Mouse (Mus musculus): ENCODE measurements around the gene Reep3.
A peak's percentile ranks its signal among the peaks of the same experiment; 100 is the strongest.
"Not testable (repeated sequence)": the region's sequence is repeated elsewhere in the genome, so short reads cannot be mapped to it uniquely, and the experiment has no call there.

Reep3 gene

GRCm38 (mm10) chr10:67010521-67010920 is 86.2 kb downstream of the Reep3 start:
- DNase-seq, result no peak

GRCm38 (mm10) chr10:67004527-67005042 is 92.2 kb downstream of the Reep3 start:
- DNase-seq, result peak; percentile 14

- peak; percentile 88 for DNase-seq
Observed at GRCm38 (mm10) chr10:67003743-67004526, 92.8 kb downstream of the Reep3 start.

GRCm38 (mm10) chr10:67003009-67003742 is 93.6 kb downstream of the Reep3 start:
- peak; percentile 66 for DNase-seq

DNA sequence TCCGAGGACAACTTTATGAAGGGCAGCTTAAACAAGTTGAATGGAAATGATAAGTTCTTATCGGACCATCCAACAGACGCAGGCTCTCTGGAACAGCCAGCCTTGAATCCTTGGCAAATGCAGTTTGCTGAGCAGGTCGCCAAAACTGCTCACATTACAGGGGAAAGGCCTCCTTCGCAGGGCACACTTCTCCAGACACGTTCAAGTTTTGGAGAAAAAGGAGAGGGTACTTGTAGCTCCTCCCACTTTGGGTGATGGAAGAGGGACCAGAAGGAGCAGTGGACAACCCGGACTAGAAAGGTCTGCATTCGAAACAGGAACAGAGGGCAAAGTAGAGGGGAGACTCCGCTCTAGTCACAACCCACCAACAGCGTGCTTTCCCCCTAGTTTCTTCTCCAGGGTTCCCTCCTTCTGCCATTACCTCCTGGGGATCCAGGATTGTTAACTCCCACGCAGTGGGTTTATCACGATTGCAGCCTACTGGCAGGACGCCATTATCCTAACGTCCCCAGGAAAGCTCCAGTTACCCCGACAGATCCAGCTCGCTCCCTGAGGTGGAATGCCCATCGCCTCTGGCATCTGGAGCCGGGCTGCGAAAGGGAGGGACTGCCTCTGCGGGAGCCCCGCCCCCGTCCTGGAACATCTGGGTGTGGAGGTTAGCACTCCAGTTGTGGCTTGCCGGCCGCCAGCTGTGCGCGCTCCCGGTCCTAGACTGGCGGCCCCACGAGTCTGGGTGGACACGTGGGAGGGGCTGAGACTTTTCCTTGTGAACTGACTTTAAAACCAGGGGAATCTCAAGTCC is 94.3 kb downstream of the Reep3 start:
- DNase-seq, result peak; percentile 59

GRCm38 (mm10) chr10:67000958-67001615 is 95.7 kb downstream of the Reep3 start:
- DNase-seq, result not testable (repeated sequence)

DNA sequence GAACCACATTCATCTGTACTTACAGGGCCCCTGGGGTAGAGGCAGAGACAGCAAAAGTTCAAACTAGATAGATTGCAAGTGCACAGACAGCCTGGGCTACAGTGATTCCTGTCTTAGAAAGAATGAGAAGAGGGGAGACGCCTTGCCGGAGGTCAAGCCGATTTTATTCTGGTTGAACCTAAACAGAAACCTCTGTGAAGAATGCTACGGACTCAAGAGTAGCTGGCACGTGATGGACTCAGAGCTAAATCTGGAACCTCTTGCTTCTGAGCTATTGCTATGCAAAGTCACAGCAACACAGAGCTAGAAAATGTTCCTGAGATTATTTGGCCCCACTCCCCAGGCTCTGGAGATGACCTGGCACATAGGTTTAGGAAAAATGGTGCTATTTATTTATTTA is 96.6 kb downstream of the Reep3 start:
- DNase-seq, result no peak

DNA sequence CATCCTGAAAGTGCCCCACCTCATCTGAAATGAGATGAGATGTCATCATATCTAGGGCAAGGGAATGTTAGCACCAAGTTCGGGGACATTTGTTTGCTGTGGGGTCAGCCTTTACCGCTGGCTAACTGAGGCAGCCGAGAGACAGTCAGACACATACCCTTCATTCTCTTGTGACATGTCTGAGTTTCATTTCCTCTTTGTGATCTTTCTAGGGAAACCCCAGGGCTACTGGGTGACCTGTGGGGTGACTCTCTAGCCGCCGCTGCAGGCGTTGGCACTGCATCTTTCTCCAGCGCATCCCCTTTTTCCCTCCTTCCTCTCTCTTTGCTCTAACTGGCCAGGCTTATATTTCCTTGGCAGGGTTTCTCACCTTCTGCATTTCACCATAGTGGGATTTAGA is 98.0 kb downstream of the Reep3 start:
- DNase-seq, result no peak

- DNase-seq, result no peak
Observed at GRCm38 (mm10) chr10:66995181-66995580, 101.6 kb downstream of the Reep3 start.

DNA sequence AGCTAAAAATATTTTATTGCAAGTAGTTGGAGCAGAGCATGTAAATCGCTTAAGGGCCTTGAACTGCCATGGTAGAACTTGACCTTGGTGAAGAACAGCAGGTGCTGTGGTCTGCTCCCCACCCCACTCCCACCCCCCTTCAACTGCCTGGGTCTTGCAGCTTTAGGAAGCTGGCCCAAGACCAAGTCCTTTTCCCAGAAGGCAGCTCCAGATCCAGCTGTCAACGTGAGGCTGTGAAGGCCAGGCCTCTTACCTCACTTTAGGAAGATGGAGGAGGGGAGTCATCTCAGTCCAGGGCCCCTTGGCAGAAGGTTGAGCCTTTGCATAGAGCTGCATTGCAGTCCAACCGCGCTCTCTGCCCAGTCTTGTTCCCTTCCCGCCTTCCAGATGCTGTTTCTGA is 102.3 kb downstream of the Reep3 start:
- DNase-seq, result peak; percentile 49

- DNase-seq, result no peak
Observed at GRCm38 (mm10) chr10:66992591-66992990, 104.2 kb downstream of the Reep3 start.

DNA sequence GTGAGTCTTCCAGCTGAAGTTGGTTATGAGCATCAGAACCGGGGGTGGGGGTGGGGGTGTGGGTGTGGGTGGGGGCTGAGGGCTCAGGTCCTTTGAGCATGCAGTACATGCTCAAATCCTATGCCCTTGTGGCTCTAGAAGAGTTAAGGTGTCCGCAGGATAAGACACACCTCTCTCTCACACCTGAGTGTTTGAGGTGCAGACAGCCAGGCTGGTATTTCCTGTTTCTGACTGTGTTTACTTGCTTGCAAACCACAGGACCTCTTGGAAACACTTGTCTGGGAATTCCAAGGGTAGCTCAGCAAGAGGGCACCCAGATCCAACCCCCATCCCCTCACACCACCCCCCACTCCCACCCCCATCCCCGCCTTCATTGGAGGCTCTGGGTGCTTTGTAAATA is 106.2 kb downstream of the Reep3 start:
- DNase-seq, result no peak

GRCm38 (mm10) chr10:66983043-66983442 is 113.7 kb downstream of the Reep3 start:
- no peak for DNase-seq

- no peak for DNase-seq
Observed at GRCm38 (mm10) chr10:66978215-66978614, 118.5 kb downstream of the Reep3 start.

GRCm38 (mm10) chr10:66977093-66977492 is 119.7 kb downstream of the Reep3 start:
- no peak for DNase-seq

DNA sequence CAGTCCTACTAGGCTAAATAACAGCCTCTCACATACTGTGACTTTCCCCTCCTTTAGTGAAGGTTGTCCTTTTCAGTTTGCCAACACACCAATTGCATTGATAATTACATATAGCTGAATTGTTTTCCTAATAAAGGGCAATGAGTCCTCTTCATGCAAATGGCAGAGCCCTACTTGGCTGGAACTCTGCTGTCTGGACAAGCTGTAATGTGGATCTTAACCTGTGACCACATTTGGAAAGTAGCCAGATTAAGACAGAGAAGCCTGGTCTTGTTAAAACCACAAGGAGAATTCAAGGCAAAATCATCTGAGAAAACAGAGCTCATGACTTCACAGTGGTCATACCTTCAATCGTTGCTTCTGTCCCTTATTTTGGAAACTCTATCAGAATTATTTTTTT is 121.3 kb downstream of the Reep3 start:
- no peak for DNase-seq

DNA sequence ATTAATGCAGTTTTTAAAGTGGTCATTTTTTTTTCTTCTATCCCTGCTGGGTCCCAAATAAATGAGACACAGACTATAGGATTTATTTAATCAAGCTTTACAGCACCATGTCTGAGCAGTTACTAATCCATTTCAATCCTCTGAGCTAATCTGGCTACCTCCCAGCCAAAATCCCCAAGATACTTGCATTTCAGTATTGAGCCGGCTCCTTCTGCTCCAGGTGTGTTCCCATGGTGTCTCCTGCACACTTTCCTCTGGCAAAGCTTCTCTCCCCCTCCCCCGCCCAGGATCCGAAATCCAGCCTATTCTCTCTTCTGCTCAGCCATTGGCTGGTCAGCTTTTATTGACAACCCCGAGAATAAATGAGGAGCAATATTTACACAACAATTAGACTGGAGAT is 122.3 kb downstream of the Reep3 start:
- peak; percentile 63 for DNase-seq

GRCm38 (mm10) chr10:66973866-66974265 is 122.9 kb downstream of the Reep3 start:
- DNase-seq, result no peak

- no peak for DNase-seq
Observed at GRCm38 (mm10) chr10:66973274-66973673, 123.5 kb downstream of the Reep3 start.

- DNase-seq, result no peak
Observed at GRCm38 (mm10) chr10:66970336-66971115, 126.2 kb downstream of the Reep3 start.

DNA sequence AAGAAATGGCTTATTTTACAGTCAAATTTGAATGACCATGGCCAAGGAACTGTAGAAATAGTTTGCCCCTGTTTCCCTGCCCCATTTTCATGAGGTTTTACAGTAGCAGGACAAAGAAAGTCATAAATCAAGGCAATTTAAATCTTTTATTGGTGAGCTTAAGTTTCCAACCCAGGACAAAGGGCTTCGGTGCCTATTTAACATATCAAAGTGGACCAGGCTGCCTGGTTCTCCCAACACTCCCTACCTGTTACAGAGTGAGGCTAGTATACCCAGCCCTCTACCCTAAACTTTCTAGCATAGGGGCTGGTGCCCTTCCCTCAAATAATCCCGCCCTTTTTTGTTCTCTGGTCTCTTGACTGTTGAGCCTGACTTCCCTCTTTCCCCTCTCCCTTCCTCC is 127.2 kb downstream of the Reep3 start:
- no peak for DNase-seq

DNA sequence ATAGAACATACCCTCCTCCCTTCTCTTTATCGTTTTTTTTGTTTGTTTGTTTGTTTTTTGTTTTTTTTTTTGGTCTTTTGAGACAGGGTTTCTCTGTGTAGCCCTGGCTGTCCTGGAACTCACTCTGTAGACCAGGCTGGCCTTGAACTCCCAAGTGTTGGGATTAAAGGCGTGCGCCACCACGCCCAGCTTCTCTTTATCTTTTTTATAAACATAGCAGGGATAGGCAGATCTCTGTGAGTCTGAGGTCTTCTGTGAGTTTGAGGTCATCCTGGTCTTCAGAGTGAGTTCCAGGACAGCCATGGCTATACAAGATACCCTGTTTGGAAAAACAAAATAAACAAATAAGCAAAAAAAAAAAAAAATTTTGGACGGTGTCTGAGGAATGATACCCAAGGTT is 127.7 kb downstream of the Reep3 start:
- no peak for DNase-seq
